Mouse (Mus musculus) spleen, postnatal 36 days (tissue): ENCODE data around the gene Pdpr.
"Not testable (repeated sequence)": the region's sequence is repeated elsewhere in the genome, so short reads cannot be mapped to it uniquely, and the experiment has no call there.

ENCODE experiments used
- DNase-seq, 2 experiments: peaks; one replicate each; pipeline ENCODE4 v3.0.0; 2022; ENCODE audit warnings: low spot score in 2 of 2, mixed read lengths in 1 of 2

Pdpr gene

GRCm38 (mm10) chr8:111093865-111094718 is at the start of gene Pdpr:
Pdpr (plus strand) TSS chr8:111094630.
- DNase-seq: peak; percentile 90 to 91

- peak in 1 of 2 experiments; percentile 30 for DNase-seq
Observed at GRCm38 (mm10) chr8:111048694-111049093, 45.7 kb upstream of the Pdpr start.

- no peak for DNase-seq
Observed at GRCm38 (mm10) chr8:111049106-111049505, 45.3 kb upstream of the Pdpr start.

- no peak for DNase-seq
Observed at GRCm38 (mm10) chr8:111053827-111054518, 40.5 kb upstream of the Pdpr start.

GRCm38 (mm10) chr8:111055031-111055634 is 39.3 kb upstream of the Pdpr start:
- DNase-seq: no peak

- DNase-seq: no peak
Observed at GRCm38 (mm10) chr8:111055661-111056060, 38.8 kb upstream of the Pdpr start.

GRCm38 (mm10) chr8:111056158-111056663 is 38.2 kb upstream of the Pdpr start, which contains the start of gene Exosc6:
Exosc6 (plus strand) TSS chr8:111056339.
- DNase-seq: peak; percentile 89 to 93

GRCm38 (mm10) chr8:111056691-111057293 is 37.6 kb upstream of the Pdpr start:
- DNase-seq: peak in 1 of 2 experiments; percentile 8

GRCm38 (mm10) chr8:111058946-111059572 is 35.4 kb upstream of the Pdpr start:
- no peak for DNase-seq

GRCm38 (mm10) chr8:111061688-111062071 is 32.8 kb upstream of the Pdpr start:
- DNase-seq: no peak

GRCm38 (mm10) chr8:111062072-111062757 is 32.2 kb upstream of the Pdpr start:
- DNase-seq: peak; percentile 78 to 86

- DNase-seq: no peak
Observed at GRCm38 (mm10) chr8:111062893-111063292, 31.5 kb upstream of the Pdpr start.

- no peak for DNase-seq
Observed at GRCm38 (mm10) chr8:111066308-111066707, 28.1 kb upstream of the Pdpr start.

GRCm38 (mm10) chr8:111067439-111067838 is 27.0 kb upstream of the Pdpr start:
- DNase-seq: no peak

GRCm38 (mm10) chr8:111068660-111069059 is 25.8 kb upstream of the Pdpr start:
- DNase-seq: not testable (repeated sequence)

GRCm38 (mm10) chr8:111075926-111076325 is 18.5 kb upstream of the Pdpr start:
- DNase-seq: no peak

- no peak for DNase-seq
Observed at GRCm38 (mm10) chr8:111079461-111079860, 15.0 kb upstream of the Pdpr start.

GRCm38 (mm10) chr8:111079861-111080271 is 14.6 kb upstream of the Pdpr start:
- DNase-seq: no peak

GRCm38 (mm10) chr8:111081580-111082258 is 12.7 kb upstream of the Pdpr start:
- no peak for DNase-seq

GRCm38 (mm10) chr8:111083936-111084335 is 10.5 kb upstream of the Pdpr start:
- not testable (repeated sequence) for DNase-seq
